In genomic region chr7:100988092-100988491, GRCm38 (mm10) we compare ENCODE assay signal across 8 mouse cellular contexts. TPM values are rescaled to one million over a fixed set of nuclear protein-coding genes. Genes with fewer than 3 reads are reported as not detected.
DNase-seq lines count a peak whose midpoint lies in the region; ATAC-seq and TF ChIP-seq lines count a peak whose summit lies in the region.

No protein-coding gene starts in this region.

- 21% methylated on average over 9 of the region's 9 CpGs for WGBS in bone marrow, adult 2 months
- 26% methylated on average over 9 of the region's 9 CpGs for WGBS in forebrain, embryonic 16.5 days
- 4% methylated on average over 9 of the region's 9 CpGs for WGBS in lung, embryonic 15.5 days

- ATAC-seq in forebrain, embryonic 16.5 days = peak; percentile 49; the same call in 1 of the 2 replicates
- ATAC-seq in lung, embryonic 15.5 days (ENCODE audit: borderline replicate concordance, extremely low read depth, low FRiP score, low TSS enrichment) = peak; percentile 75

- no peaks in the 10 kb centered on the region for H3K9me3 ChIP-seq in forebrain, embryonic 16.5 days (ENCODE audit: control insufficient read depth, low read length)
- no peaks in the 10 kb centered on the region for H3K9me3 ChIP-seq in lung, embryonic 15.5 days

- no peak overlapping the region for H3K27ac ChIP-seq in bone marrow, adult 2 months (ENCODE audit: control insufficient read depth, insufficient read depth, low read depth, low read length, poor library complexity)
- H3K27ac ChIP-seq in forebrain, embryonic 16.5 days (ENCODE audit: low read length) = no peak overlapping the region
- H3K27ac ChIP-seq in lung, embryonic 15.5 days = peak overlapping the region; percentile 31

- intact Hi-C loops in heart, postnatal 14 days (cut with DNase I) = loop anchor here (1.0 to 10.0 kb wide), 5 partner anchors 25 to 387 kb away; partner anchors contain the start of gene P2ry2

- H3K4me3 ChIP-seq in bone marrow, adult 2 months (replicated peaks; ENCODE audit: control insufficient read depth, low read depth, low read length) = no peak overlapping the region
- H3K4me3 ChIP-seq in forebrain, embryonic 16.5 days (replicated peaks; ENCODE audit: low read length) = no peak overlapping the region
- H3K4me3 ChIP-seq in lung, embryonic 15.5 days = no peak overlapping the region

- TF ChIP-seq POLR2A in bone marrow, adult 2 months (IDR thresholded peaks at IDR 0.05; ENCODE audit: borderline replicate concordance, control insufficient read depth, low read depth, low read length) = no peak

- peak; percentile 72 for TF ChIP-seq CTCF in bone marrow, adult 2 months (IDR thresholded peaks at IDR 0.05; ENCODE audit: control insufficient read depth, insufficient read depth, low read length)

- no peaks in the 10 kb centered on the region for H3K27me3 ChIP-seq in forebrain, embryonic 16.5 days (replicated peaks; ENCODE audit: control insufficient read depth, insufficient read depth, low read length)
- no peaks in the 10 kb centered on the region for H3K27me3 ChIP-seq in lung, embryonic 15.5 days

- H3K4me1 ChIP-seq in bone marrow, adult 2 months (ENCODE audit: control insufficient read depth, insufficient read depth, low read length) = peaks cover 5% of the 10 kb centered on the region
- no peaks in the 10 kb centered on the region for H3K4me1 ChIP-seq in forebrain, embryonic 16.5 days (replicated peaks; ENCODE audit: control insufficient read depth, insufficient read depth, low read length)
- H3K4me1 ChIP-seq in lung, embryonic 15.5 days = peaks cover 41% of the 10 kb centered on the region

- no peaks in the 10 kb centered on the region for H3K36me3 ChIP-seq in forebrain, embryonic 16.5 days (ENCODE audit: control insufficient read depth, insufficient read depth)
- H3K36me3 ChIP-seq in lung, embryonic 15.5 days = no peaks in the 10 kb centered on the region

- H3K4me2 ChIP-seq in forebrain, embryonic 16.5 days (ENCODE audit: low read length) = no peak overlapping the region
- no peak overlapping the region for H3K4me2 ChIP-seq in lung, embryonic 15.5 days

- no peak overlapping the region for H3K9ac ChIP-seq in forebrain, embryonic 16.5 days (replicated peaks; ENCODE audit: low read depth, low read length)
- H3K9ac ChIP-seq in lung, embryonic 15.5 days = no peak overlapping the region

- DNase-seq in ES-CJ7 (ENCODE audit: low read depth, low spot score) = peak; percentile 78
- DNase-seq in heart, postnatal 14 days = peak; percentile 80 to 85
- DNase-seq in kidney, postnatal 36 days = peak; percentile 84 to 86
- DNase-seq in ovary, postnatal 10 days (ENCODE audit: low spot score) = peak; percentile 36
- peak; percentile 82 for DNase-seq in urinary bladder, postnatal 14 days (ENCODE audit: low spot score)

RNA-seq across cellular contexts. Expression of gene P2ry6, which starts 13.6 kb away (rescaled TPM):
- 1.3 TPM in 2 replicates for polyA plus RNA-seq in bone marrow, adult 2 months (2011; ENCODE audit: insufficient read depth, insufficient read length, low replicate concordance, missing spikeins)
- 2.6 and 2.9 TPM in 2 replicates for polyA plus RNA-seq in forebrain, embryonic 16.5 days (2015; fragmentation: Nextera tagmentation; extraction: Ambion mirVana)
- 1 to 10 TPM; 4.1 to 4.5 TPM for total RNA-seq in heart, postnatal 14 days (2021)
- polyA plus RNA-seq in lung, embryonic 15.5 days (2015; fragmentation: Nextera tagmentation; extraction: Ambion mirVana) = 9.6 and 9.9 TPM in 2 replicates

RNA-seq across cellular contexts. Expression of gene P2ry2, which starts 24.6 kb away (rescaled TPM):
- polyA plus RNA-seq in bone marrow, adult 2 months (2011; ENCODE audit: insufficient read depth, insufficient read length, low replicate concordance, missing spikeins) = 0.72 and 0.82 TPM in 2 replicates
- polyA plus RNA-seq in forebrain, embryonic 16.5 days (2015; fragmentation: Nextera tagmentation; extraction: Ambion mirVana) = not detected in 2 replicates
- total RNA-seq in heart, postnatal 14 days (2021) = 10 to 100 TPM; 20.6 to 22.1 TPM
- 3.9 and 4.9 TPM in 2 replicates for polyA plus RNA-seq in lung, embryonic 15.5 days (2015; fragmentation: Nextera tagmentation; extraction: Ambion mirVana)

RNA-seq across cellular contexts. Expression of gene Arhgef17, which starts 56.2 kb away (rescaled TPM):
- 2.6 and 8.9 TPM in 2 replicates for polyA plus RNA-seq in bone marrow, adult 2 months (2011; ENCODE audit: insufficient read depth, insufficient read length, low replicate concordance, missing spikeins)
- 8.5 and 10.2 TPM in 2 replicates for polyA plus RNA-seq in forebrain, embryonic 16.5 days (2015; fragmentation: Nextera tagmentation; extraction: Ambion mirVana)
- total RNA-seq in heart, postnatal 14 days (2021) = 10 to 100 TPM; 30.3 to 31.6 TPM
- 10.8 TPM in 2 replicates for polyA plus RNA-seq in lung, embryonic 15.5 days (2015; fragmentation: Nextera tagmentation; extraction: Ambion mirVana)
